Mouse (Mus musculus): ENCODE measurements around the gene Wrb.
"Not testable (repeated sequence)": the region's sequence is repeated elsewhere in the genome, so short reads cannot be mapped to it uniquely, and the experiment has no call there.

Gene Wrb

GRCm38 (mm10) chr16:96145110-96145800 lies at the start of gene Wrb:
Wrb (plus strand) TSS chr16:96145407.
- in situ Hi-C loops (cut with MboI; ENCODE audit: low pct_unique_long_range_greater_than_20kb in 1 of 2, low sequenced_read_pairs in 2 of 2, unreplicated experiment in 1 of 2) = no loop called here

- in situ Hi-C loops (cut with MboI; ENCODE audit: low pct_unique_long_range_greater_than_20kb in 1 of 2, low sequenced_read_pairs in 2 of 2, unreplicated experiment in 1 of 2) = no loop called here
Measured at GRCm38 (mm10) chr16:96095966-96096365, 49.2 kb upstream of the Wrb start.

GRCm38 (mm10) chr16:96097811-96098210 lies 47.4 kb upstream of the Wrb start:
- in situ Hi-C loops (cut with MboI; ENCODE audit: low pct_unique_long_range_greater_than_20kb in 1 of 2, low sequenced_read_pairs in 2 of 2, unreplicated experiment in 1 of 2) = not testable (repeated sequence)

GRCm38 (mm10) chr16:96103036-96103435 lies 42.2 kb upstream of the Wrb start:
- in situ Hi-C loops (cut with MboI; ENCODE audit: low pct_unique_long_range_greater_than_20kb in 1 of 2, low sequenced_read_pairs in 2 of 2, unreplicated experiment in 1 of 2) = loop anchor here in 1 of 2 experiments (25.0 kb wide), 1 partner anchor 234 kb away; no protein-coding TSS in a partner anchor

GRCm38 (mm10) chr16:96109673-96110072 lies 35.5 kb upstream of the Wrb start:
- in situ Hi-C loops (cut with MboI; ENCODE audit: low pct_unique_long_range_greater_than_20kb in 1 of 2, low sequenced_read_pairs in 2 of 2, unreplicated experiment in 1 of 2) = loop anchor here (10.0 to 25.0 kb wide), 2 partner anchors 228 to 235 kb away; no protein-coding TSS in a partner anchor

- in situ Hi-C loops (cut with MboI; ENCODE audit: low pct_unique_long_range_greater_than_20kb in 1 of 2, low sequenced_read_pairs in 2 of 2, unreplicated experiment in 1 of 2) = loop anchor here (10.0 to 25.0 kb wide), 2 partner anchors 227 to 234 kb away; no protein-coding TSS in a partner anchor
Measured at GRCm38 (mm10) chr16:96110655-96111345, 34.4 kb upstream of the Wrb start.

GRCm38 (mm10) chr16:96112769-96113168 lies 32.4 kb upstream of the Wrb start:
- in situ Hi-C loops (cut with MboI; ENCODE audit: low pct_unique_long_range_greater_than_20kb in 1 of 2, low sequenced_read_pairs in 2 of 2, unreplicated experiment in 1 of 2) = loop anchor here (10.0 to 25.0 kb wide), 2 partner anchors 225 to 232 kb away; no protein-coding TSS in a partner anchor

GRCm38 (mm10) chr16:96114729-96115128 lies 30.5 kb upstream of the Wrb start:
- in situ Hi-C loops (cut with MboI; ENCODE audit: low pct_unique_long_range_greater_than_20kb in 1 of 2, low sequenced_read_pairs in 2 of 2, unreplicated experiment in 1 of 2) = loop anchor here (10.0 to 25.0 kb wide), 2 partner anchors 223 to 230 kb away; no protein-coding TSS in a partner anchor

GRCm38 (mm10) chr16:96120022-96120623 lies 25.1 kb upstream of the Wrb start:
- in situ Hi-C loops (cut with MboI; ENCODE audit: low pct_unique_long_range_greater_than_20kb in 1 of 2, low sequenced_read_pairs in 2 of 2, unreplicated experiment in 1 of 2) = loop anchor here in 1 of 2 experiments (25.0 kb wide), 1 partner anchor 217 kb away; no protein-coding TSS in a partner anchor

- in situ Hi-C loops (cut with MboI; ENCODE audit: low pct_unique_long_range_greater_than_20kb in 1 of 2, low sequenced_read_pairs in 2 of 2, unreplicated experiment in 1 of 2) = no loop called here
Measured at GRCm38 (mm10) chr16:96126684-96127171, 18.5 kb upstream of the Wrb start.

GRCm38 (mm10) chr16:96127288-96127656 lies 17.9 kb upstream of the Wrb start:
- in situ Hi-C loops (cut with MboI; ENCODE audit: low pct_unique_long_range_greater_than_20kb in 1 of 2, low sequenced_read_pairs in 2 of 2, unreplicated experiment in 1 of 2) = no loop called here

- in situ Hi-C loops (cut with MboI; ENCODE audit: low pct_unique_long_range_greater_than_20kb in 1 of 2, low sequenced_read_pairs in 2 of 2, unreplicated experiment in 1 of 2) = no loop called here
Measured at GRCm38 (mm10) chr16:96127657-96128344, 17.4 kb upstream of the Wrb start, which contains the start of gene Hmgn1. Hmgn1 (minus strand) TSS chr16:96127729.

GRCm38 (mm10) chr16:96128466-96128865 lies 16.7 kb upstream of the Wrb start:
- in situ Hi-C loops (cut with MboI; ENCODE audit: low pct_unique_long_range_greater_than_20kb in 1 of 2, low sequenced_read_pairs in 2 of 2, unreplicated experiment in 1 of 2) = no loop called here

- in situ Hi-C loops (cut with MboI; ENCODE audit: low pct_unique_long_range_greater_than_20kb in 1 of 2, low sequenced_read_pairs in 2 of 2, unreplicated experiment in 1 of 2) = not testable (repeated sequence)
Measured at GRCm38 (mm10) chr16:96144748-96145109, 478 bp upstream of the Wrb start.

- in situ Hi-C loops (cut with MboI; ENCODE audit: low pct_unique_long_range_greater_than_20kb in 1 of 2, low sequenced_read_pairs in 2 of 2, unreplicated experiment in 1 of 2) = no loop called here
Measured at GRCm38 (mm10) chr16:96145814-96146213, 607 bp downstream of the Wrb start.

GRCm38 (mm10) chr16:96148834-96149233 lies 3.6 kb downstream of the Wrb start:
- in situ Hi-C loops (cut with MboI; ENCODE audit: low pct_unique_long_range_greater_than_20kb in 1 of 2, low sequenced_read_pairs in 2 of 2, unreplicated experiment in 1 of 2) = no loop called here

GRCm38 (mm10) chr16:96149311-96149710 lies 4.1 kb downstream of the Wrb start:
- in situ Hi-C loops (cut with MboI; ENCODE audit: low pct_unique_long_range_greater_than_20kb in 1 of 2, low sequenced_read_pairs in 2 of 2, unreplicated experiment in 1 of 2) = no loop called here

GRCm38 (mm10) chr16:96150995-96151394 lies 5.8 kb downstream of the Wrb start:
- in situ Hi-C loops (cut with MboI; ENCODE audit: low pct_unique_long_range_greater_than_20kb in 1 of 2, low sequenced_read_pairs in 2 of 2, unreplicated experiment in 1 of 2) = no loop called here

All from mouse embryonic stem cell (cell line).